Mouse (Mus musculus): ENCODE measurements around the gene Crat. TPM values are rescaled to one million over a fixed set of nuclear protein-coding genes. Genes with fewer than 3 reads are reported as not detected.

The Crat gene
- polyA plus RNA-seq, 1 experiment, result 37.9 TPM

GRCm38 (mm10) chr2:30357552-30358510, 57.8 kb downstream of the Crat start:
- WGBS, result 69% methylated on average over 8 of the region's 8 CpGs
- TF ChIP-seq CTCF (IDR thresholded peaks at IDR 0.05; ENCODE audit: control insufficient read depth, insufficient read depth, low read length) (no peak), POLR2A (IDR thresholded peaks at IDR 0.05; ENCODE audit: borderline replicate concordance, control insufficient read depth, low read depth, low read length) (no peak)
- no peak overlapping the region for H3K4me3 ChIP-seq (replicated peaks; ENCODE audit: control insufficient read depth, low read depth, low read length)
- no peaks in the 10 kb centered on the region for H3K4me1 ChIP-seq (ENCODE audit: control insufficient read depth, insufficient read depth, low read length)
- no peak overlapping the region for H3K27ac ChIP-seq (ENCODE audit: control insufficient read depth, insufficient read depth, low read depth, low read length, poor library complexity)

- H3K4me3 ChIP-seq (replicated peaks; ENCODE audit: control insufficient read depth, low read depth, low read length), result no peak overlapping the region
- no peak overlapping the region for H3K27ac ChIP-seq (ENCODE audit: control insufficient read depth, insufficient read depth, low read depth, low read length, poor library complexity)
- 75% methylated on average over 9 of the region's 9 CpGs for WGBS
- no peaks in the 10 kb centered on the region for H3K4me1 ChIP-seq (ENCODE audit: control insufficient read depth, insufficient read depth, low read length)
- TF ChIP-seq CTCF (IDR thresholded peaks at IDR 0.05; ENCODE audit: control insufficient read depth, insufficient read depth, low read length) (no peak), POLR2A (IDR thresholded peaks at IDR 0.05; ENCODE audit: borderline replicate concordance, control insufficient read depth, low read depth, low read length) (no peak)
These were observed 58.7 kb downstream of the Crat start for GRCm38 (mm10) chr2:30356906-30357305.

GRCm38 (mm10) chr2:30356266-30356665, 59.3 kb downstream of the Crat start:
- 74% methylated on average over 4 of the region's 4 CpGs for WGBS

GRCm38 (mm10) chr2:30355861-30356260, 59.8 kb downstream of the Crat start:
- TF ChIP-seq CTCF (IDR thresholded peaks at IDR 0.05; ENCODE audit: control insufficient read depth, insufficient read depth, low read length) (no peak), POLR2A (IDR thresholded peaks at IDR 0.05; ENCODE audit: borderline replicate concordance, control insufficient read depth, low read depth, low read length) (no peak)
- H3K27ac ChIP-seq (ENCODE audit: control insufficient read depth, insufficient read depth, low read depth, low read length, poor library complexity), result no peak overlapping the region
- 61% methylated on average over 4 of the region's 4 CpGs for WGBS
- no peaks in the 10 kb centered on the region for H3K4me1 ChIP-seq (ENCODE audit: control insufficient read depth, insufficient read depth, low read length)
- no peak overlapping the region for H3K4me3 ChIP-seq (replicated peaks; ENCODE audit: control insufficient read depth, low read depth, low read length)

More at GRCm38 (mm10) chr2:30356266-30356665, 59.3 kb downstream of the Crat start:
- H3K27ac ChIP-seq (ENCODE audit: control insufficient read depth, insufficient read depth, low read depth, low read length, poor library complexity), result no peak overlapping the region
- TF ChIP-seq CTCF (IDR thresholded peaks at IDR 0.05; ENCODE audit: control insufficient read depth, insufficient read depth, low read length) (no peak), POLR2A (IDR thresholded peaks at IDR 0.05; ENCODE audit: borderline replicate concordance, control insufficient read depth, low read depth, low read length) (no peak)
- H3K4me3 ChIP-seq (replicated peaks; ENCODE audit: control insufficient read depth, low read depth, low read length), result no peak overlapping the region
- H3K4me1 ChIP-seq (ENCODE audit: control insufficient read depth, insufficient read depth, low read length), result no peaks in the 10 kb centered on the region

GRCm38 (mm10) chr2:30351149-30351548, 64.5 kb downstream of the Crat start:
- TF ChIP-seq POLR2A (IDR thresholded peaks at IDR 0.05; ENCODE audit: borderline replicate concordance, control insufficient read depth, low read depth, low read length) (no peak), CTCF (IDR thresholded peaks at IDR 0.05; ENCODE audit: control insufficient read depth, insufficient read depth, low read length) (no peak)
- H3K4me3 ChIP-seq (replicated peaks; ENCODE audit: control insufficient read depth, low read depth, low read length), result no peak overlapping the region
- 93% methylated on average over 2 of the region's 2 CpGs for WGBS

More at GRCm38 (mm10) chr2:30351149-30351548, 64.5 kb downstream of the Crat start:
- Histone ChIP-seq H3K27ac (ENCODE audit: control insufficient read depth, insufficient read depth, low read depth, low read length, poor library complexity) (no peak overlapping the region), H3K4me1 (ENCODE audit: control insufficient read depth, insufficient read depth, low read length) (no peaks in the 10 kb centered on the region; the same call in 1 of the 2 replicates)

Other genes starting within 250 kb of the Crat start
- gene Endog, start 244.3 kb downstream of the Crat start, polyA plus RNA-seq (2011; ENCODE audit: insufficient read depth, insufficient read length, low replicate concordance, missing spikeins), result 4.6 and 8.6 TPM in 2 replicates
- 11.0 and 24.6 TPM in 2 replicates for gene Spout1, start 237.4 kb downstream of the Crat start, polyA plus RNA-seq (2011; ENCODE audit: insufficient read depth, insufficient read length, low replicate concordance, missing spikeins)
- 4.2 and 6.5 TPM in 2 replicates for gene Kyat1, start 210.0 kb downstream of the Crat start, polyA plus RNA-seq (2011; ENCODE audit: insufficient read depth, insufficient read length, low replicate concordance, missing spikeins)
- 7.1 and 11.5 TPM in 2 replicates for gene Lrrc8a, start 178.1 kb downstream of the Crat start, polyA plus RNA-seq (2011; ENCODE audit: insufficient read depth, insufficient read length, low replicate concordance, missing spikeins)
- 2.5 TPM in 1 of 2 replicates, not detected in the other for gene Gm28035, start 175.2 kb downstream of the Crat start, polyA plus RNA-seq (2011; ENCODE audit: insufficient read depth, insufficient read length, low replicate concordance, missing spikeins)
- gene Phyhd1, start 149.6 kb downstream of the Crat start, polyA plus RNA-seq (2011; ENCODE audit: insufficient read depth, insufficient read length, low replicate concordance, missing spikeins), result 15.4 and 23.0 TPM in 2 replicates
- 8.7 TPM in 1 of 2 replicates, not detected in the other for gene Gm28038, start 134.8 kb downstream of the Crat start, polyA plus RNA-seq (2011; ENCODE audit: insufficient read depth, insufficient read length, low replicate concordance, missing spikeins)
- gene Dolk, start 129.5 kb downstream of the Crat start, polyA plus RNA-seq (2011; ENCODE audit: insufficient read depth, insufficient read length, low replicate concordance, missing spikeins), result 4.6 and 8.1 TPM in 2 replicates
- 9.5 and 27.3 TPM in 2 replicates for gene Nup188, start 129.4 kb downstream of the Crat start, polyA plus RNA-seq (2011; ENCODE audit: insufficient read depth, insufficient read length, low replicate concordance, missing spikeins)
- 27.2 and 50.0 TPM in 2 replicates for gene Sh3glb2, start 56.5 kb downstream of the Crat start, polyA plus RNA-seq (2011; ENCODE audit: insufficient read depth, insufficient read length, low replicate concordance, missing spikeins)
- gene Miga2, start 51.6 kb downstream of the Crat start, polyA plus RNA-seq (2011; ENCODE audit: insufficient read depth, insufficient read length, low replicate concordance, missing spikeins), result 7.8 and 8.5 TPM in 2 replicates
- gene Dolpp1, start 23.6 kb downstream of the Crat start, polyA plus RNA-seq (2011; ENCODE audit: insufficient read depth, insufficient read length, low replicate concordance, missing spikeins), result 30.0 and 40.3 TPM in 2 replicates
- gene Ptpa, start 226 bp upstream of the Crat start, polyA plus RNA-seq (2011; ENCODE audit: insufficient read depth, insufficient read length, low replicate concordance, missing spikeins), result 199 and 273 TPM in 2 replicates
- gene Ier5l, start 58.4 kb upstream of the Crat start, polyA plus RNA-seq (2011; ENCODE audit: insufficient read depth, insufficient read length, low replicate concordance, missing spikeins), result 0.84 and 1.1 TPM in 2 replicates
- 1.9 TPM in 1 of 2 replicates, not detected in the other for gene Cstad, start 179.2 kb upstream of the Crat start, polyA plus RNA-seq (2011; ENCODE audit: insufficient read depth, insufficient read length, low replicate concordance, missing spikeins)

All from bone marrow, adult 2 months (tissue).